11 mouse cellular contexts compared by ENCODE assay signal in the genomic region with DNA sequence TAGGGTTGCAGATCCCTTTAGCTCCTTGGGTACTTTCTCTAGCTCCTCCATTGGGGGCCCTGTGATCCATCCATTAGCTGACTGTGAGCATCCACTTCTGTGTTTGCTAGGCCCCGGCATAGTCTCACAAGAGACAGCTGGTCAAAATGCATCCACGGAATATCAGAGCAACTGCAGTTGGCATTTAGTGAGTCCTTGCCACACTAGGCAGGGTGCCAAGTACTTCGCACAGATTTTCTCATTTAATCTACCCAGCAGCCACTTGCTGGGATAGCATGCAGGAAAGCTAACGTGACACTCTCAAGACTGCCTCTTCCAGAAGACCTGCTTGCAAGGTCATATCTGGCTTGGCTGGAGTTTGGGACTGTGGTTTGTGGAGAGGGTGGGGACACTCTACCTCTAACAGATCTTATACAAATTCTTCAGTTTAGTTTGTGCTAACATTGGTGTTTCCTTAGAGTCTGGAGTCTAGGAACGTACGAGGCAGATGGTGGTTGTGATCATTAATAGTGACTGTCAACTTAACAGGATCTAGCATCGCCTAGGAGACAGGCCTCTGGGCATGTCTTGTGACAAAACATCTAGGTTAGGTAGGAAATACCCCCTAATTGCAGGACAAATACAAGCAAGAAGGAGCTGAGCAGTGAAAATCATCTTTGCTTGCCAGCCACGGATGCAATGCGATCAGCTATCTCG.
DNase-seq lines count a peak whose midpoint lies in the region; ATAC-seq and TF ChIP-seq lines count a peak whose summit lies in the region.
"Had no signal": no experiment of that assay in that cellular context is flagged by ENCODE, and none has a peak within 500 bp of the region (broad histone marks: within the 10 kb centered on the region; RNA-seq: fewer than 3 reads in every experiment).

No protein-coding gene starts in this region.

- no peak for TF ChIP-seq POLR2A in lung, adult 2 months (IDR thresholded peaks at IDR 0.05; ENCODE audit: borderline replicate concordance, extremely low read depth, low read depth, low read length)

- TF ChIP-seq CTCF in lung, adult 2 months (IDR thresholded peaks at IDR 0.05; ENCODE audit: insufficient read depth, low read length): no peak

- no peak overlapping the region for H3K4me2 ChIP-seq in forebrain, embryonic 12.5 days
- H3K4me2 ChIP-seq: heart, embryonic 15.5 days; lung, embryonic 14.5 days had no signal

- H3K9me3 ChIP-seq in forebrain, embryonic 12.5 days: no peaks in the 10 kb centered on the region
- H3K9me3 ChIP-seq in forebrain, embryonic 10.5 days: no peaks in the 10 kb centered on the region
- H3K9me3 ChIP-seq: heart, embryonic 15.5 days had no signal

- 0 out of 2 replicates have a peak overlapping the region, but pooled peaks have one; percentile 42 for H3K27ac ChIP-seq in forebrain, embryonic 12.5 days
- no peak overlapping the region for H3K27ac ChIP-seq in forebrain, embryonic 10.5 days
- H3K27ac ChIP-seq: heart, embryonic 15.5 days had no signal

- H3K27me3 ChIP-seq in forebrain, embryonic 12.5 days: no peaks in the 10 kb centered on the region
- H3K27me3 ChIP-seq in forebrain, embryonic 10.5 days (ENCODE audit: poor library complexity, severe bottlenecking): no peaks in the 10 kb centered on the region
- H3K27me3 ChIP-seq: heart, embryonic 15.5 days had no signal

- no peak for DNase-seq in forebrain, embryonic 10.5 days (ENCODE audit: extremely low spot score, low spot score)
- peak; percentile 41 for DNase-seq in lung, postnatal 36 days
- DNase-seq in lung, adult 2 months: no peak
- peak; percentile 82 for DNase-seq in cerebellum, adult 11-12 months
- DNase-seq in layer of hippocampus, adult 9-11 months: peak; percentile 64
- no peak for DNase-seq in ovary, postnatal 14 days (ENCODE audit: low spot score)
- DNase-seq: lung, embryonic 14.5 days had no signal

- no peak overlapping the region for H3K9ac ChIP-seq in forebrain, embryonic 12.5 days
- H3K9ac ChIP-seq: heart, embryonic 15.5 days; lung, embryonic 14.5 days had no signal

- H3K36me3 ChIP-seq in forebrain, embryonic 12.5 days (replicated peaks): peaks cover 11% of the 10 kb centered on the region
- peaks cover 56% of the 10 kb centered on the region for H3K36me3 ChIP-seq in forebrain, embryonic 10.5 days (replicated peaks)
- H3K36me3 ChIP-seq: heart, embryonic 15.5 days had no signal

- WGBS in forebrain, embryonic 12.5 days: 84% methylated on average over 10 of the region's 10 CpGs
- 93% methylated on average over 10 of the region's 10 CpGs for WGBS in forebrain, embryonic 10.5 days
- WGBS in lung, adult 2 months: 80% methylated on average over 10 of the region's 10 CpGs

- peaks cover 2% of the 10 kb centered on the region; the same call in 1 of the 2 replicates for H3K4me1 ChIP-seq in forebrain, embryonic 12.5 days
- H3K4me1 ChIP-seq in forebrain, embryonic 10.5 days: 0 out of 2 replicates have a peak, but pooled peaks cover 5% of the 10 kb centered on the region
- peaks cover 4% of the 10 kb centered on the region for H3K4me1 ChIP-seq in lung, adult 2 months (ENCODE audit: control insufficient read depth, insufficient read depth, low read length)

- H3K4me3 ChIP-seq in forebrain, embryonic 12.5 days (replicated peaks): no peak overlapping the region
- no peak overlapping the region for H3K4me3 ChIP-seq in forebrain, embryonic 10.5 days
- no peak overlapping the region for H3K4me3 ChIP-seq in lung, adult 2 months (replicated peaks; ENCODE audit: extremely low read depth, low read depth, low read length)
- H3K4me3 ChIP-seq: heart, embryonic 15.5 days had no signal

- ATAC-seq in forebrain, embryonic 12.5 days (ENCODE audit: low FRiP score): no peak
- ATAC-seq in activated CD4-positive, CD25-positive, alpha-beta regulatory T cell, adult 4 months: no peak
- ATAC-seq: intestine, postnatal 0 days had no signal

Comparison
In these comparisons a context has a peak if more than half of its experiments do, and no peak if none do; other contexts are left out.
1. DNase-seq: peak in lung, postnatal 36 days (single experiment), cerebellum, adult 11-12 months (single experiment) and layer of hippocampus, adult 9-11 months (single experiment); none in forebrain, embryonic 10.5 days (single experiment), lung, adult 2 months (single experiment) and ovary, postnatal 14 days (single experiment).